In the genomic region with DNA sequence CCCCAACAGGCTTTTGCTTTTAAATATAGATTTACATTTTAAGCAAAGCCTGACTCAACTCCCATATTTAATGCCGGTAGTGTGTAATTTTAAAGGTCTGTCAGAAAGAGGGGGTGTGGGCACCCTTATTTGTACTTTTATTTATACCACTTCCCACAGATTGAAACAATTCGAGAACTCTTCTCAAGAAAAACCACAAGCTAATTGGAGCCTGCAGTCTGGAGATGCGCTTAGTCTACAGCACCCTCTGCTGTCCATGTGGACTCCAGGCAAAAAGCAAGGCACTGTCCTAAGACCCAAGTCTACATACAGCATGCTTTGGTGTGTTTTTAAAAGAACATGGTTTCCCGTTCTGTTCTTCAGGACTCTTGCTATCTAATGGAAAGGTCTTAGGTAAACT, we compare ENCODE assay signal across 8 mouse cellular contexts. TPM values are rescaled to one million over a fixed set of nuclear protein-coding genes. Genes with fewer than 3 reads are reported as not detected.
DNase-seq lines count a peak whose midpoint lies in the region; ATAC-seq and TF ChIP-seq lines count a peak whose summit lies in the region.
"Had no signal": no experiment of that assay in that cellular context is flagged by ENCODE, and none has a peak within 500 bp of the region (broad histone marks: within the 10 kb centered on the region; RNA-seq: fewer than 3 reads in every experiment).

No protein-coding gene starts in this region.

- in situ Hi-C loops in Patski (cut with MboI; ENCODE audit: low pct_unique_long_range_greater_than_20kb), result loop anchor here (5.0 kb wide), 1 partner anchor 547 kb away; no protein-coding TSS in a partner anchor

- WGBS in forebrain, embryonic 14.5 days, result 27% methylated on average over 4 of the region's 4 CpGs

- H3K4me1 ChIP-seq in forebrain, embryonic 14.5 days (ENCODE audit: control insufficient read depth, insufficient read depth, low read length), result no peaks in the 10 kb centered on the region

- peak; percentile 57 for ATAC-seq in Patski
- ATAC-seq in cerebellum, adult (ENCODE audit: insufficient number of reproducible peaks, low FRiP score, low TSS enrichment), result peak; percentile 82
- peak; percentile 75; the same call in 1 of the 2 replicates for ATAC-seq in forebrain, embryonic 14.5 days

- POLR2A ChIA-PET in Patski (lab: Charles Lee), result no interaction called here

- no peak overlapping the region for H3K9ac ChIP-seq in forebrain, embryonic 14.5 days (ENCODE audit: low read length)

- no peaks in the 10 kb centered on the region for H3K9me3 ChIP-seq in forebrain, embryonic 14.5 days (replicated peaks; ENCODE audit: control insufficient read depth, low read length)
- H3K9me3 ChIP-seq: megakaryocyte, embryonic 14.5 days had no signal

- DNase-seq in Patski (ENCODE audit: low read depth, low spot score), result no peak
- DNase-seq in forebrain, embryonic 14.5 days (ENCODE audit: low spot score), result peak; percentile 88
- DNase-seq in heart, postnatal 4 days, result peak; percentile 75
- DNase-seq in layer of hippocampus, postnatal 10 days (ENCODE audit: low spot score in 2 of 2), result peak; percentile 69 to 73
- DNase-seq in lung, postnatal 14 days, result peak; percentile 69
- peak; percentile 75 for DNase-seq in retina, postnatal 1 day

- H3K27ac ChIP-seq in forebrain, embryonic 14.5 days (ENCODE audit: low read depth, low read length), result no peak overlapping the region

- no peaks in the 10 kb centered on the region for H3K36me3 ChIP-seq in forebrain, embryonic 14.5 days (ENCODE audit: control insufficient read depth, insufficient read depth, low read length)

- no peak overlapping the region for H3K4me3 ChIP-seq in forebrain, embryonic 14.5 days (ENCODE audit: low read depth, low read length)
- H3K4me3 ChIP-seq: megakaryocyte, embryonic 14.5 days had no signal

- CTCF ChIA-PET in Patski (lab: Charles Lee), result interaction anchor here (0.8 to 2.8 kb wide), 10 partner anchors 10 to 563 kb away, joined by 3 to 14 read pairs (median 5); no protein-coding TSS in a partner anchor

- H3K27me3 ChIP-seq in Patski, result no peaks in the 10 kb centered on the region
- no peaks in the 10 kb centered on the region for H3K27me3 ChIP-seq in forebrain, embryonic 14.5 days (replicated peaks; ENCODE audit: control insufficient read depth, insufficient read depth, low read length)
- H3K27me3 ChIP-seq: megakaryocyte, embryonic 14.5 days had no signal

- TF ChIP-seq CTCF in Patski (IDR thresholded peaks at IDR 0.05), result peak; percentile 94

- H3K4me2 ChIP-seq in forebrain, embryonic 14.5 days (ENCODE audit: low read length), result no peak overlapping the region

RNA-seq across cellular contexts. Expression of a gene that starts 17.3 kb away (rescaled TPM):
- 29.3 TPM for polyA plus RNA-seq in Patski (2021)
- 43.3 and 45.9 TPM in 2 replicates for polyA plus RNA-seq in forebrain, embryonic 14.5 days (2014; fragmentation: Nextera tagmentation; extraction: Ambion mirVana)
- total RNA-seq in heart, postnatal 4 days (2021), result 10 to 100 TPM; 24.0 to 24.2 TPM
- 10 to 100 TPM; 26.0 to 28.9 TPM for total RNA-seq in layer of hippocampus, postnatal 10 days (2021)

RNA-seq across cellular contexts. Expression of a gene that starts 30.5 kb away (rescaled TPM):
- polyA plus RNA-seq in Patski (2021), result not detected
- 2.6 and 2.7 TPM in 2 replicates for polyA plus RNA-seq in forebrain, embryonic 14.5 days (2014; fragmentation: Nextera tagmentation; extraction: Ambion mirVana)
- total RNA-seq in heart, postnatal 4 days (2021), result 1 to 10 TPM; 2.3 to 3.2 TPM
- 10 to 100 TPM in 1 of 2 experiments, 1 to 10 TPM in 1; 9.7 to 10.1 TPM for total RNA-seq in layer of hippocampus, postnatal 10 days (2021)
